Mouse (Mus musculus): Measurements from ENCODE around the gene Tubgcp3.

GRCm38 (mm10) chr8:12668832-12669231 is 3.2 kb downstream of the Tubgcp3 start:
- TF ChIP-seq CTCF (IDR thresholded peaks at IDR 0.05; ENCODE audit: low read depth) (no peak), EP300 (optimal IDR thresholded peaks at IDR 0.05) (no peak)
